Mouse (Mus musculus) heart, adult 11 months (tissue): ENCODE measurements around the gene Cyp1b1.
A peak's percentile ranks its signal among the peaks of the same experiment; 100 is the strongest.

ENCODE experiments used
- DNase-seq: peaks from one replicate; pipeline ENCODE4 v3.0.0; 2022

Gene Cyp1b1

GRCm38 (mm10) chr17:79714931-79715637 is at the start of gene Cyp1b1:
Gene Cyp1b1 (minus strand): TSS chr17:79715061.
- peak; percentile 97 for DNase-seq

- no peak for DNase-seq
These were observed 47.0 kb upstream of the Cyp1b1 start for GRCm38 (mm10) chr17:79761841-79762240.

- peak; percentile 79 for DNase-seq
These were observed 39.0 kb upstream of the Cyp1b1 start for GRCm38 (mm10) chr17:79753831-79754230.

- peak; percentile 85 for DNase-seq
These were observed 38.0 kb upstream of the Cyp1b1 start for GRCm38 (mm10) chr17:79752836-79753235.

GRCm38 (mm10) chr17:79751661-79752191 is 36.9 kb upstream of the Cyp1b1 start:
- DNase-seq, result peak; percentile 93

GRCm38 (mm10) chr17:79749647-79750046 is 34.8 kb upstream of the Cyp1b1 start:
- peak; percentile 37 for DNase-seq

GRCm38 (mm10) chr17:79746954-79747353 is 32.1 kb upstream of the Cyp1b1 start:
- peak; percentile 84 for DNase-seq

GRCm38 (mm10) chr17:79746146-79746591 is 31.3 kb upstream of the Cyp1b1 start:
- DNase-seq, result peak; percentile 93

- DNase-seq, result no peak
These were observed 30.3 kb upstream of the Cyp1b1 start for GRCm38 (mm10) chr17:79745051-79745731.

GRCm38 (mm10) chr17:79743507-79743906 is 28.6 kb upstream of the Cyp1b1 start:
- DNase-seq, result no peak

GRCm38 (mm10) chr17:79742635-79743034 is 27.8 kb upstream of the Cyp1b1 start:
- peak; percentile 89 for DNase-seq

- peak; percentile 75 for DNase-seq
These were observed 24.1 kb upstream of the Cyp1b1 start for GRCm38 (mm10) chr17:79738847-79739498.

GRCm38 (mm10) chr17:79737598-79737997 is 22.7 kb upstream of the Cyp1b1 start:
- peak; percentile 95 for DNase-seq

- DNase-seq, result peak; percentile 58
These were observed 18.2 kb upstream of the Cyp1b1 start for GRCm38 (mm10) chr17:79733039-79733438.

- peak; percentile 59 for DNase-seq
These were observed 16.1 kb upstream of the Cyp1b1 start for GRCm38 (mm10) chr17:79730988-79731387.

GRCm38 (mm10) chr17:79728585-79729503 is 14.0 kb upstream of the Cyp1b1 start:
- DNase-seq, result peak; percentile 52

- DNase-seq, result peak; percentile 84
These were observed 13.3 kb upstream of the Cyp1b1 start for GRCm38 (mm10) chr17:79728053-79728584.

GRCm38 (mm10) chr17:79726613-79727012 is 11.8 kb upstream of the Cyp1b1 start:
- peak; percentile 73 for DNase-seq

GRCm38 (mm10) chr17:79720681-79721080 is 5.8 kb upstream of the Cyp1b1 start:
- peak; percentile 90 for DNase-seq

GRCm38 (mm10) chr17:79715649-79716143 is 835 bp upstream of the Cyp1b1 start:
- peak; percentile 98 for DNase-seq

GRCm38 (mm10) chr17:79714368-79714895 is 429 bp downstream of the Cyp1b1 start:
- DNase-seq, result peak; percentile 91
